Comparison of ENCODE assay signal across 25 mouse cellular contexts in the genomic region with DNA sequence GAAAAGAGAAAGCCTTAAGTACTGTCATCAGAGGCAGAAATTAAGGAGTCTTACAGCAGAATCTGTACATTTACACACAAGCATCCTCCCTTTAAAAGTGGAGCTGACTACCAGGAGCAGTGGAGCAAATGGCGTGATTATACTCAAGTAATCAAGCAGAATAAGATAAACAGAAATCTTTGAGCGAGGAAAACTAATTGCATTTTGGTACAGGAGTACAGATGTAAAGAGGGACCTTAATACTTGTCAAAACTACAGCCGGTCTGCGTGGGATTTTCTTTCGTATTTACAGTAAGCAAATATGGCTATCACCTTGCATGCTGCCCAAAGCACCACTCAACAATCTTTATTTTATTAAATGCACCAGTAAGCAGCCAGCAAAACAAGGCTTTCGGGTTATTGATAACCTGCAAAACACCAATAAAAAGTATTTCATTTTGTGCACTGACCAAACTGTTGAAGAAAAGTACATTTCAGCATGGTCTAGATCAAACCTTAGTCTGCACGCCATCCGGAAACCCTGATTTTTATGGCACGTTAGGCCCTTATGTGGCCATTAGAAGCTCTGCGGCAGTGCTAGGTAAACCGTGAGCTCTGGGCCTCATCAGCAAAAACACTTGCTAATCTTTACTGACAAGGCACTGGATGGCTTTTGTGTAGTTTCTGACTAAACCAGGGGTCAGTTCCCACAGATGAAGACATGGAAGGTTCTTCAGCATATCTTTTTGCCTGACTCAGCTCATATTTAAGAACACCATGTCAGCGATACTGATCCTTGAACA.
DNase-seq lines count a peak whose midpoint lies in the region; ATAC-seq lines count a peak whose summit lies in the region.
"Had no signal": no experiment of that assay in that cellular context is flagged by ENCODE, and none has a peak within 500 bp of the region (broad histone marks: within the 10 kb centered on the region; RNA-seq: fewer than 3 reads in every experiment).

No protein-coding gene starts in this region.

- no peak overlapping the region for H3K4me3 ChIP-seq in limb, embryonic 11.5 days (ENCODE audit: low read depth, low read length)
- no peak overlapping the region for H3K4me3 ChIP-seq in limb, embryonic 10.5 days
- H3K4me3 ChIP-seq in intestine, embryonic 15.5 days (replicated peaks), result no peak overlapping the region
- H3K4me3 ChIP-seq: embryonic facial prominence, embryonic 12.5 days; limb, embryonic 12.5 days; liver, embryonic 15.5 days; midbrain, embryonic 10.5 days had no signal

- no peak for ATAC-seq in limb, embryonic 11.5 days (ENCODE audit: insufficient number of reproducible peaks, low FRiP score, low TSS enrichment, low read depth)
- ATAC-seq in intestine, embryonic 15.5 days, result no peak
- ATAC-seq: hindbrain, embryonic 16.5 days; intestine, embryonic 16.5 days; midbrain, embryonic 16.5 days had no signal

- H3K9ac ChIP-seq in limb, embryonic 11.5 days (ENCODE audit: low read length), result no peak overlapping the region
- no peak overlapping the region for H3K9ac ChIP-seq in intestine, embryonic 15.5 days
- H3K9ac ChIP-seq: embryonic facial prominence, embryonic 12.5 days; limb, embryonic 12.5 days; liver, embryonic 15.5 days; lung, embryonic 14.5 days had no signal

- no peaks in the 10 kb centered on the region for H3K9me3 ChIP-seq in limb, embryonic 11.5 days (ENCODE audit: control insufficient read depth, low read length)
- H3K9me3 ChIP-seq in limb, embryonic 10.5 days (replicated peaks), result no peaks in the 10 kb centered on the region
- H3K9me3 ChIP-seq in intestine, embryonic 15.5 days, result no peaks in the 10 kb centered on the region
- H3K9me3 ChIP-seq: embryonic facial prominence, embryonic 12.5 days; limb, embryonic 12.5 days; liver, embryonic 15.5 days; midbrain, embryonic 10.5 days had no signal

- no peaks in the 10 kb centered on the region for H3K4me1 ChIP-seq in limb, embryonic 11.5 days (ENCODE audit: control insufficient read depth, insufficient read depth, low read length)
- peaks cover 15% of the 10 kb centered on the region for H3K4me1 ChIP-seq in limb, embryonic 10.5 days
- no peaks in the 10 kb centered on the region for H3K4me1 ChIP-seq in intestine, embryonic 15.5 days (replicated peaks)
- H3K4me1 ChIP-seq: embryonic facial prominence, embryonic 12.5 days; liver, embryonic 15.5 days had no signal

- H3K27ac ChIP-seq in limb, embryonic 11.5 days (replicated peaks; ENCODE audit: low read depth, low read length), result no peak overlapping the region
- no peak overlapping the region for H3K27ac ChIP-seq in limb, embryonic 10.5 days
- no peak overlapping the region for H3K27ac ChIP-seq in intestine, embryonic 15.5 days
- H3K27ac ChIP-seq: embryonic facial prominence, embryonic 12.5 days; kidney, postnatal 0 days; limb, embryonic 12.5 days; liver, embryonic 15.5 days; midbrain, embryonic 10.5 days had no signal

- DNase-seq in embryo, embryonic 10 days (ENCODE audit: low spot score), result peak; percentile 42
- DNase-seq in embryo, embryonic 9.5 days (ENCODE audit: extremely low spot score), result no peak
- DNase-seq in limb, embryonic 11.5 days (ENCODE audit: low spot score), result peak; percentile 32
- no peak for DNase-seq in limb, embryonic 10.5 days (ENCODE audit: low spot score)
- DNase-seq in hindlimb bud, embryonic 11.5 days (ENCODE audit: extremely low spot score, low read depth, low spot score), result peak; percentile 47
- no peak for DNase-seq in right cerebral cortex, postnatal 25 days
- DNase-seq: adrenal gland, adult 8-10 months; cerebellum, adult 9-10 months; cerebellum, postnatal 36 days; gastrocnemius, postnatal 14 days; heart, postnatal 14 days; kidney, adult 8-10 months; layer of hippocampus, adult 9-11 months; lung, embryonic 14.5 days; lung, postnatal 14 days had no signal

- H3K36me3 ChIP-seq in limb, embryonic 11.5 days (ENCODE audit: control insufficient read depth, insufficient read depth, low read length), result no peaks in the 10 kb centered on the region
- H3K36me3 ChIP-seq in limb, embryonic 10.5 days, result no peaks in the 10 kb centered on the region
- H3K36me3 ChIP-seq in intestine, embryonic 15.5 days, result no peaks in the 10 kb centered on the region
- H3K36me3 ChIP-seq: embryonic facial prominence, embryonic 12.5 days; limb, embryonic 12.5 days; liver, embryonic 15.5 days; midbrain, embryonic 10.5 days had no signal

- no peaks in the 10 kb centered on the region for H3K27me3 ChIP-seq in limb, embryonic 11.5 days (ENCODE audit: control insufficient read depth, insufficient read depth, low read length)
- no peaks in the 10 kb centered on the region for H3K27me3 ChIP-seq in limb, embryonic 10.5 days (ENCODE audit: low read depth, poor library complexity, severe bottlenecking)
- H3K27me3 ChIP-seq in intestine, embryonic 15.5 days (replicated peaks), result no peaks in the 10 kb centered on the region
- H3K27me3 ChIP-seq: CH12.LX; embryonic facial prominence, embryonic 12.5 days; limb, embryonic 12.5 days; liver, embryonic 15.5 days had no signal

- 55% methylated on average over 12 of the region's 12 CpGs for WGBS in limb, embryonic 11.5 days
- WGBS in limb, embryonic 10.5 days, result 68% methylated on average over 12 of the region's 12 CpGs
- 69% methylated on average over 12 of the region's 12 CpGs for WGBS in intestine, embryonic 15.5 days

- no peak overlapping the region for H3K4me2 ChIP-seq in limb, embryonic 11.5 days (ENCODE audit: low read depth, severe bottlenecking)
- H3K4me2 ChIP-seq in intestine, embryonic 15.5 days (replicated peaks), result no peak overlapping the region
- H3K4me2 ChIP-seq: embryonic facial prominence, embryonic 12.5 days; limb, embryonic 12.5 days; liver, embryonic 15.5 days; lung, embryonic 14.5 days had no signal

Comparison
In these comparisons a context has a peak if more than half of its experiments do, and no peak if none do; other contexts are left out.
1. DNase-seq: peak in embryo, embryonic 10 days (single experiment), limb, embryonic 11.5 days (single experiment) and hindlimb bud, embryonic 11.5 days (single experiment); none in embryo, embryonic 9.5 days (single experiment), limb, embryonic 10.5 days (single experiment) and right cerebral cortex, postnatal 25 days (single experiment).